Mouse (Mus musculus) hindbrain, postnatal 0 days (tissue): Measurements from ENCODE around the gene Elk3. TPM values are rescaled to one million over a fixed set of nuclear protein-coding genes. Genes with fewer than 3 reads are reported as not detected.

Source experiments
- ATAC-seq: fragments of 200-750 bp; cut with Nextera tagmentation; 2 replicates; pipeline ENCODE4 v1.8.0; 2017; ENCODE audit warnings: mild to moderate bottlenecking, moderate TSS enrichment, moderate library complexity
- DNase-seq: peaks from one replicate; pipeline ENCODE4 v3.0.0-alpha.2; 2015; ENCODE audit warnings: low spot score
- H3K27ac ChIP-seq: fragments of 300-500 bp; sonication (generic); 2 replicates; pipeline ENCODE4 v1.5.1; 2014; ENCODE audit warnings: mild to moderate bottlenecking
- H3K27me3 ChIP-seq: fragments of 300-500 bp; sonication (generic); 2 replicates; pipeline ENCODE4 v1.6.1; 2014; ENCODE audit warnings: low read length, mixed read lengths; ENCODE audit not compliant: insufficient read depth
- H3K36me3 ChIP-seq: fragments of 300-500 bp; sonication (generic); 2 replicates; pipeline ENCODE4 v1.6.1; 2014; ENCODE audit warnings: low read length, mixed read lengths; ENCODE audit not compliant: insufficient read depth
- H3K4me1 ChIP-seq: fragments of 300-500 bp; sonication (generic); 2 replicates; pipeline ENCODE4 v1.6.1; 2014; ENCODE audit warnings: antibody characterized with exemption, low read length, mixed read lengths; ENCODE audit not compliant: insufficient read depth
- H3K4me2 ChIP-seq: fragments of 300-500 bp; sonication (generic); 2 replicates; pipeline ENCODE4 v1.6.1; 2014; ENCODE audit warnings: low read depth, mild to moderate bottlenecking, low read length, moderate library complexity, mixed read lengths
- H3K4me3 ChIP-seq: fragments of 300-500 bp; sonication (generic); 2 replicates; pipeline ENCODE4 v1.5.1; 2014; ENCODE audit warnings: low read length
- H3K9ac ChIP-seq: fragments of 300-500 bp; sonication (generic); replicated peaks from 2 replicates; pipeline ENCODE4 v1.6.1; 2014; ENCODE audit warnings: mild to moderate bottlenecking, low read length, moderate library complexity, mixed read lengths
- H3K9me3 ChIP-seq: fragments of 300-500 bp; sonication (generic); 2 replicates; pipeline ENCODE4 v1.6.1; 2016; ENCODE audit warnings: low read length, mixed read lengths
- CTCF ChIP-seq: IDR thresholded peaks from 2 replicates; pipeline ENCODE4 v1.5.1; 2016; ENCODE audit warnings: antibody characterized with exemption, control low read depth, low read depth
- WGBS: fragments of 180-500 bp; shearing (Covaris S2); extraction: QIAGEN DNeasy Blood & Tissue Kit; methylation state at CpG from one replicate; pipeline ENCODE4 v1.1.7; 2014; 5-methylcytosine and 5-hydroxymethylcytosine counted together
- polyA plus RNA-seq: library from polyadenylated mRNA; unstranded; fragments of >200 nt; fragmentation: Nextera tagmentation; extraction: Ambion mirVana; gene quantifications from 2 replicates; pipeline ENCODE4 v1.2.1, GENCODE M21; 2015
- total RNA-seq: library from RNA; depleted of rRNA; stranded (reverse); fragments of >200 nt; gene quantifications from 2 replicates; pipeline ENCODE4 v1.2.3, GENCODE M21; 2014

The Elk3 gene
- total and polyA plus RNA-seq, 2 experiments from 2014 or later, result 7.1 to 7.6 TPM

- H3K36me3 ChIP-seq, result no peaks in the 10 kb centered on the region
- 0 out of 2 replicates have a peak, but pooled peaks cover 4% of the 10 kb centered on the region for H3K4me1 ChIP-seq
- no peak overlapping the region for H3K9ac ChIP-seq
- 40% methylated on average over 4 of the region's 4 CpGs for WGBS
- H3K27me3 ChIP-seq, result no peaks in the 10 kb centered on the region
- H3K4me2 ChIP-seq, result no peak overlapping the region
- no peak overlapping the region for H3K4me3 ChIP-seq
- TF ChIP-seq CTCF, result no peak
- DNase-seq, result peak; percentile 59
- no peaks in the 10 kb centered on the region for H3K9me3 ChIP-seq
- no peak overlapping the region for H3K27ac ChIP-seq
- no peak for ATAC-seq
These were observed 22.6 kb downstream of the Elk3 start for GRCm38 (mm10) chr10:93288336-93288735.

GRCm38 (mm10) chr10:93287551-93288145 lies 23.3 kb downstream of the Elk3 start:
- 0 out of 2 replicates have a peak, but pooled peaks cover 4% of the 10 kb centered on the region for H3K4me1 ChIP-seq
- no peak for DNase-seq
- 89% methylated on average over 8 of the region's 8 CpGs for WGBS
- H3K4me2 ChIP-seq, result no peak overlapping the region
- H3K9me3 ChIP-seq, result no peaks in the 10 kb centered on the region
- no peak for TF ChIP-seq CTCF
- no peak overlapping the region for H3K27ac ChIP-seq
- H3K4me3 ChIP-seq, result no peak overlapping the region
- no peaks in the 10 kb centered on the region for H3K27me3 ChIP-seq
- no peaks in the 10 kb centered on the region for H3K36me3 ChIP-seq
- H3K9ac ChIP-seq, result no peak overlapping the region
- no peak for ATAC-seq

GRCm38 (mm10) chr10:93285489-93285888 lies 25.4 kb downstream of the Elk3 start:
- no peak for TF ChIP-seq CTCF

GRCm38 (mm10) chr10:93283258-93283657 lies 27.7 kb downstream of the Elk3 start:
- WGBS, result 72% methylated on average over 4 of the region's 4 CpGs
- 0 out of 2 replicates have a peak, but pooled peaks cover 2% of the 10 kb centered on the region for H3K4me1 ChIP-seq
- H3K4me2 ChIP-seq, result no peak overlapping the region
- H3K27me3 ChIP-seq, result no peaks in the 10 kb centered on the region
- DNase-seq (peak; percentile 27), ATAC-seq (no peak)
- no peaks in the 10 kb centered on the region for H3K36me3 ChIP-seq
- TF ChIP-seq CTCF, result peak; percentile 62
- H3K9me3 ChIP-seq, result no peaks in the 10 kb centered on the region
- H3K9ac ChIP-seq, result no peak overlapping the region
- H3K27ac ChIP-seq, result no peak overlapping the region
- no peak overlapping the region for H3K4me3 ChIP-seq

More at GRCm38 (mm10) chr10:93285489-93285888, 25.4 kb downstream of the Elk3 start:
- ATAC-seq (no peak), DNase-seq (no peak)
- Histone ChIP-seq H3K36me3 (no peaks in the 10 kb centered on the region), H3K4me2 (no peak overlapping the region), H3K9ac (no peak overlapping the region), H3K4me1 (0 out of 2 replicates have a peak, but pooled peaks cover 6% of the 10 kb centered on the region), H3K9me3 (no peaks in the 10 kb centered on the region), H3K4me3 (no peak overlapping the region), H3K27ac (no peak overlapping the region), H3K27me3 (no peaks in the 10 kb centered on the region)
- WGBS, result 88% methylated on average over 5 of the region's 5 CpGs

- WGBS, result 25% methylated on average over 12 of the region's 12 CpGs
- Histone ChIP-seq H3K4me1 (0 out of 2 replicates have a peak, but pooled peaks cover 2% of the 10 kb centered on the region), H3K36me3 (no peaks in the 10 kb centered on the region), H3K9me3 (no peaks in the 10 kb centered on the region), H3K4me3 (no peak overlapping the region), H3K9ac (no peak overlapping the region), H3K27me3 (no peaks in the 10 kb centered on the region), H3K27ac (no peak overlapping the region), H3K4me2 (no peak overlapping the region)
- no peak for TF ChIP-seq CTCF
- DNase-seq (peak; percentile 61), ATAC-seq (0 out of 2 replicates have a peak, but pooled peaks have one; percentile 8)
These were observed 28.4 kb downstream of the Elk3 start for GRCm38 (mm10) chr10:93282526-93282964.

- DNase-seq (no peak), ATAC-seq (no peak)
- no peaks in the 10 kb centered on the region for H3K27me3 ChIP-seq
- no peaks in the 10 kb centered on the region for H3K36me3 ChIP-seq
- H3K27ac ChIP-seq, result no peak overlapping the region
- H3K4me1 ChIP-seq, result peaks cover 12% of the 10 kb centered on the region; the same call in 1 of the 2 replicates
- no peak overlapping the region for H3K9ac ChIP-seq
- no peak overlapping the region for H3K4me2 ChIP-seq
- TF ChIP-seq CTCF, result no peak
- no peak overlapping the region for H3K4me3 ChIP-seq
- no peaks in the 10 kb centered on the region for H3K9me3 ChIP-seq
- WGBS, result 60% methylated on average over 7 of the region's 7 CpGs
These were observed 29.8 kb downstream of the Elk3 start for GRCm38 (mm10) chr10:93281092-93281491.

- DNase-seq (peak; percentile 35), ATAC-seq (no peak)
- Histone ChIP-seq H3K27ac (0 out of 2 replicates have a peak overlapping the region, but pooled peaks have one; percentile 2), H3K4me2 (no peak overlapping the region), H3K36me3 (no peaks in the 10 kb centered on the region), H3K9ac (no peak overlapping the region), H3K27me3 (no peaks in the 10 kb centered on the region), H3K4me1 (peaks cover 17% of the 10 kb centered on the region), H3K4me3 (no peak overlapping the region), H3K9me3 (no peaks in the 10 kb centered on the region)
- TF ChIP-seq CTCF, result no peak
- WGBS, result 52% methylated on average over 12 of the region's 12 CpGs
These were observed 30.3 kb downstream of the Elk3 start for GRCm38 (mm10) chr10:93280586-93280985.
